Mouse (Mus musculus): Measurements from ENCODE around the gene Larp4b.

- no peak for TF ChIP-seq GATA1 (IDR thresholded peaks at IDR 0.05; ENCODE audit: borderline replicate concordance, low read length)
- no peak for TF ChIP-seq FLI1 (IDR thresholded peaks at IDR 0.05; ENCODE audit: low read length)
Measured at GRCm38 (mm10) chr13:9082128-9082883, 11.4 kb upstream of the Larp4b start.
